Mouse (Mus musculus): Measurements from ENCODE around the gene Sox9. TPM values are rescaled to one million over a fixed set of nuclear protein-coding genes. Genes with fewer than 3 reads are reported as not detected.

Gene Sox9
- total and polyA plus RNA-seq, 3 experiments = 0.05 TPM; not detected in 2

GRCm38 (mm10) chr11:112782357-112783121 lies 515 bp downstream of the Sox9 start:
- H3K4me3 ChIP-seq (ENCODE audit: low read depth, low read length) = peak overlapping the region; percentile 40; the same call in 1 of the 2 replicates
- H3K4me1 ChIP-seq (ENCODE audit: insufficient read depth, low read depth, low read length) = no peaks in the 10 kb centered on the region
- no peaks in the 10 kb centered on the region; the same call in 1 of the 2 replicates for H3K27me3 ChIP-seq (ENCODE audit: insufficient read depth, low read length)
- peaks cover 71% of the 10 kb centered on the region for H3K9me3 ChIP-seq (replicated peaks)
- DNase-seq (ENCODE audit: low spot score) (no peak), ATAC-seq (ENCODE audit: extremely low read depth, insufficient number of reproducible peaks, low FRiP score, poor library complexity, severe bottlenecking) (no peak)
- TF ChIP-seq GATA1 (IDR thresholded peaks at IDR 0.05; ENCODE audit: borderline replicate concordance, low read length) (no peak), POLR2AphosphoS5 (IDR thresholded peaks at IDR 0.05; ENCODE audit: insufficient replicate concordance, low read depth, low read length) (no peak), GATA2 (IDR thresholded peaks at IDR 0.05; ENCODE audit: borderline replicate concordance, low read depth, low read length) (no peak), CTCF (IDR thresholded peaks at IDR 0.05; ENCODE audit: low read depth, low read length) (no peak), TAL1 (conservative IDR thresholded peaks at IDR 0.05; ENCODE audit: low read depth, low read length) (no peak)
- no peaks in the 10 kb centered on the region for H3K36me3 ChIP-seq (replicated peaks)

DNA sequence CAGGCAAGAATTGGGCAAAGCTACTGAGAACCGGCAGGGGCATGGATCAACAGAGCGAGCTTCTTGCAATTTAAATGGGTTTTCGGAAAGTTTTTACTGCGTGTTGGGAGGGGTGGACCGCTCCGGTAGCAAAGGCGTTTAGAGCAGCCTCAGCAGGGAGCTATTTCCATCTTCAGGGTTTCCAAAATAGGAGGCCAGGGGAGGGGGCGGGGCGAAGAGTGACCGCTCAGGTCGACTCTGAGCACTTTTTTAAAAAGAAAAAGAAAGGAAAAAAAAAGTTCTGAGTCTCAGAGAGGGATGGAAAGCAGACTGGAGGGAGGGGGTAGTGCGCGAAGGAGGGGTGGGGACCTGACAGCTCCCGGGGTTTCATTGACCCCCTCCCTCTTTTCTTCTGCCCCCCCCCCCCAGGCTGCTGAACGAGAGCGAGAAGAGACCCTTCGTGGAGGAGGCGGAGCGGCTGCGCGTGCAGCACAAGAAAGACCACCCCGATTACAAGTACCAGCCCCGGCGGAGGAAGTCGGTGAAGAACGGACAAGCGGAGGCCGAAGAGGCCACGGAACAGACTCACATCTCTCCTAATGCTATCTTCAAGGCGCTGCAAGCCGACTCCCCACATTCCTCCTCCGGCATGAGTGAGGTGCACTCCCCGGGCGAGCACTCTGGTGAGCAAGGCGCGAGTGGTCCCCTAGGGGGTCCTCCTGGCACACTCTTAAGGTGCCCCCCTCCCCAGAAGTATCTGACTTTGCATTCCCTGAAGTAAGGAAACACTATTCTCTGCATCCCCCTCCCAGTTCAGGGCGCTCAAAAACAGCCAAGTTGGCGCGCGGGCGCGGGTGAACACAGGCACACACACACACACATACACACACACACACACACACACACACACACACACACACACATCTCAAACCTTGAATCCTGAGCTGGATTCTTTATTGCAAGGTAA lies 1.6 kb downstream of the Sox9 start:
- no peak for TF ChIP-seq GATA1 (IDR thresholded peaks at IDR 0.05; ENCODE audit: borderline replicate concordance, low read length)
- TF ChIP-seq CTCF (IDR thresholded peaks at IDR 0.05; ENCODE audit: low read depth, low read length) = no peak
- TF ChIP-seq GATA2 (IDR thresholded peaks at IDR 0.05; ENCODE audit: borderline replicate concordance, low read depth, low read length) = no peak
- no peak for TF ChIP-seq POLR2AphosphoS5 (IDR thresholded peaks at IDR 0.05; ENCODE audit: insufficient replicate concordance, low read depth, low read length)
- TF ChIP-seq TAL1 (conservative IDR thresholded peaks at IDR 0.05; ENCODE audit: low read depth, low read length) = no peak
- H3K4me1 ChIP-seq (ENCODE audit: insufficient read depth, low read depth, low read length) = no peaks in the 10 kb centered on the region
- H3K27me3 ChIP-seq (ENCODE audit: insufficient read depth, low read length) = no peaks in the 10 kb centered on the region; the same call in 1 of the 2 replicates
- H3K36me3 ChIP-seq (replicated peaks) = no peaks in the 10 kb centered on the region
- H3K9me3 ChIP-seq (replicated peaks) = peaks cover 67% of the 10 kb centered on the region
- H3K4me3 ChIP-seq (ENCODE audit: low read depth, low read length) = no peak overlapping the region; the same call in 1 of the 2 replicates
- ATAC-seq (ENCODE audit: extremely low read depth, insufficient number of reproducible peaks, low FRiP score, poor library complexity, severe bottlenecking) (no peak), DNase-seq (ENCODE audit: low spot score) (no peak)

DNA sequence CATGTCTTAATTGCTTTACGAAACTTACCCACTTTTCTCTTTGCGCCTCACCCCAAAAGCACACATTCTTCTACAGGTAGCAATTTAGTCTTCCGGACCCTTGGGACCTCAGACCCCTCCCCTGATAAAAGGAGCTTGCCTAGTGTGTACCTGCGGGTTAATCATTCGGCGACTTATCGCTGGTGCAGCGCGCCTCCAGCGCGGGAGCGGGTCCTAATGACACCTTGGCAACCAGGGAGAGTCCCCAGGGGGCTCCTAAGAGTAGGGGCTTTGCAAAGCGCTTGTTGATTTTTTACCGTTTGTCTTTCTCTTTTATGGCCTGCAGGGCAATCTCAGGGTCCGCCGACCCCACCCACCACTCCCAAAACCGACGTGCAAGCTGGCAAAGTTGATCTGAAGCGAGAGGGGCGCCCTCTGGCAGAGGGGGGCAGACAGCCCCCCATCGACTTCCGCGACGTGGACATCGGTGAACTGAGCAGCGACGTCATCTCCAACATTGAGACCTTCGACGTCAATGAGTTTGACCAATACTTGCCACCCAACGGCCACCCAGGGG lies 2.4 kb downstream of the Sox9 start:
- ATAC-seq (ENCODE audit: extremely low read depth, insufficient number of reproducible peaks, low FRiP score, poor library complexity, severe bottlenecking) = no peak
- H3K9me3 ChIP-seq (replicated peaks) = peaks cover 64% of the 10 kb centered on the region
- no peaks in the 10 kb centered on the region for H3K4me1 ChIP-seq (ENCODE audit: insufficient read depth, low read depth, low read length)
- peak overlapping the region; percentile 30; the same call in 1 of the 2 replicates for H3K4me3 ChIP-seq (ENCODE audit: low read depth, low read length)
- DNase-seq (ENCODE audit: low spot score) = no peak
- TF ChIP-seq GATA2 (IDR thresholded peaks at IDR 0.05; ENCODE audit: borderline replicate concordance, low read depth, low read length) (no peak), TAL1 (conservative IDR thresholded peaks at IDR 0.05; ENCODE audit: low read depth, low read length) (no peak), POLR2AphosphoS5 (IDR thresholded peaks at IDR 0.05; ENCODE audit: insufficient replicate concordance, low read depth, low read length) (no peak), CTCF (IDR thresholded peaks at IDR 0.05; ENCODE audit: low read depth, low read length) (no peak), GATA1 (IDR thresholded peaks at IDR 0.05; ENCODE audit: borderline replicate concordance, low read length) (no peak)
- no peaks in the 10 kb centered on the region; the same call in 1 of the 2 replicates for H3K27me3 ChIP-seq (ENCODE audit: insufficient read depth, low read length)
- H3K36me3 ChIP-seq (replicated peaks) = no peaks in the 10 kb centered on the region

DNA sequence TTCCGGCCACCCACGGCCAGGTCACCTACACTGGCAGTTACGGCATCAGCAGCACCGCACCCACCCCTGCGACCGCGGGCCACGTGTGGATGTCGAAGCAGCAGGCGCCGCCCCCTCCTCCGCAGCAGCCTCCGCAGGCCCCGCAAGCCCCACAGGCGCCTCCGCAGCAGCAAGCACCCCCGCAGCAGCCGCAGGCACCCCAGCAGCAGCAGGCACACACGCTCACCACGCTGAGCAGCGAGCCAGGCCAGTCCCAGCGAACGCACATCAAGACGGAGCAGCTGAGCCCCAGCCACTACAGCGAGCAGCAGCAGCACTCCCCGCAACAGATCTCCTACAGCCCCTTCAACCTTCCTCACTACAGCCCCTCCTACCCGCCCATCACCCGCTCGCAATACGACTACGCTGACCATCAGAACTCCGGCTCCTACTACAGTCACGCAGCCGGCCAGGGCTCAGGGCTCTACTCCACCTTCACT lies 2.9 kb downstream of the Sox9 start:
- Histone ChIP-seq H3K4me3 (ENCODE audit: low read depth, low read length) (peak overlapping the region; percentile 30; the same call in 1 of the 2 replicates), H3K27me3 (ENCODE audit: insufficient read depth, low read length) (no peaks in the 10 kb centered on the region; the same call in 1 of the 2 replicates)

GRCm38 (mm10) chr11:112785581-112785980 lies 3.6 kb downstream of the Sox9 start:
- DNase-seq (ENCODE audit: low spot score) (no peak), ATAC-seq (ENCODE audit: extremely low read depth, insufficient number of reproducible peaks, low FRiP score, poor library complexity, severe bottlenecking) (no peak)
- Histone ChIP-seq H3K9me3 (replicated peaks) (peaks cover 72% of the 10 kb centered on the region), H3K4me1 (ENCODE audit: insufficient read depth, low read depth, low read length) (no peaks in the 10 kb centered on the region), H3K27me3 (ENCODE audit: insufficient read depth, low read length) (no peaks in the 10 kb centered on the region; the same call in 1 of the 2 replicates), H3K4me3 (ENCODE audit: low read depth, low read length) (no peak overlapping the region), H3K36me3 (replicated peaks) (no peaks in the 10 kb centered on the region)
- TF ChIP-seq GATA1 (IDR thresholded peaks at IDR 0.05; ENCODE audit: borderline replicate concordance, low read length) (no peak), TAL1 (conservative IDR thresholded peaks at IDR 0.05; ENCODE audit: low read depth, low read length) (no peak), CTCF (IDR thresholded peaks at IDR 0.05; ENCODE audit: low read depth, low read length) (no peak), GATA2 (IDR thresholded peaks at IDR 0.05; ENCODE audit: borderline replicate concordance, low read depth, low read length) (no peak), POLR2AphosphoS5 (IDR thresholded peaks at IDR 0.05; ENCODE audit: insufficient replicate concordance, low read depth, low read length) (no peak)

More for the DNA sequence above, 2.9 kb downstream of the Sox9 start:
- H3K36me3 ChIP-seq (replicated peaks) = no peaks in the 10 kb centered on the region
- DNase-seq (ENCODE audit: low spot score) (no peak), ATAC-seq (ENCODE audit: extremely low read depth, insufficient number of reproducible peaks, low FRiP score, poor library complexity, severe bottlenecking) (no peak)
- H3K9me3 ChIP-seq (replicated peaks) = peaks cover 66% of the 10 kb centered on the region
- no peaks in the 10 kb centered on the region for H3K4me1 ChIP-seq (ENCODE audit: insufficient read depth, low read depth, low read length)
- TF ChIP-seq GATA2 (IDR thresholded peaks at IDR 0.05; ENCODE audit: borderline replicate concordance, low read depth, low read length) (no peak), GATA1 (IDR thresholded peaks at IDR 0.05; ENCODE audit: borderline replicate concordance, low read length) (no peak), CTCF (IDR thresholded peaks at IDR 0.05; ENCODE audit: low read depth, low read length) (no peak), TAL1 (conservative IDR thresholded peaks at IDR 0.05; ENCODE audit: low read depth, low read length) (no peak), POLR2AphosphoS5 (IDR thresholded peaks at IDR 0.05; ENCODE audit: insufficient replicate concordance, low read depth, low read length) (no peak)

Data from G1E (cell line).